Mouse (Mus musculus) CD4-positive helper T cell, adult 2 months (primary cell): Measurements from ENCODE around the gene As3mt.
"Not testable (repeated sequence)": the region's sequence is repeated elsewhere in the genome, so short reads cannot be mapped to it uniquely, and the experiment has no call there.

ENCODE experiments used
- DNase-seq: peaks from one replicate; pipeline ENCODE4 v3.0.0-alpha.2; 2012; ENCODE audit warnings: low read depth, missing footprints, low spot score

As3mt gene

GRCm38 (mm10) chr19:46699011-46699481, 8.2 kb upstream of the As3mt start:
- DNase-seq: no peak

DNA sequence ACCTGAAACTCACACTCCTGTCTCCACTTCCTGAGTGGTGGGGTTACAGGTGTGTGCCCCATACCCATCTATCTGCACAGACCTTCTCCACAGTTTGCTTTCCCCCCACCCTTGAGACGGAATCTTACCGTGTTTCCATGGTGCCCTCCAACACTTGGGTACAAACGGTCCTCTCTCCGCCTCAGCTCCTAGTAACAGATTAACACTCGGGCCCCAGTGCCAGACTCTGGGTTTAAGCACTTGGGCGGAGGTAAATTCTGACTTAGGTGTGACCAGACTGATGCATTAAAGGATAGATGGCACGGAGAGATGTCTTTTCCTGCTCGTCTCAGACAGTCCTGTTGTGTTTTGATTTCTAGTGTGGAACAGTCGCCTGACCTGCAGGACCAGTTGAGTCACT, 6.1 kb upstream of the As3mt start:
- no peak for DNase-seq

DNA sequence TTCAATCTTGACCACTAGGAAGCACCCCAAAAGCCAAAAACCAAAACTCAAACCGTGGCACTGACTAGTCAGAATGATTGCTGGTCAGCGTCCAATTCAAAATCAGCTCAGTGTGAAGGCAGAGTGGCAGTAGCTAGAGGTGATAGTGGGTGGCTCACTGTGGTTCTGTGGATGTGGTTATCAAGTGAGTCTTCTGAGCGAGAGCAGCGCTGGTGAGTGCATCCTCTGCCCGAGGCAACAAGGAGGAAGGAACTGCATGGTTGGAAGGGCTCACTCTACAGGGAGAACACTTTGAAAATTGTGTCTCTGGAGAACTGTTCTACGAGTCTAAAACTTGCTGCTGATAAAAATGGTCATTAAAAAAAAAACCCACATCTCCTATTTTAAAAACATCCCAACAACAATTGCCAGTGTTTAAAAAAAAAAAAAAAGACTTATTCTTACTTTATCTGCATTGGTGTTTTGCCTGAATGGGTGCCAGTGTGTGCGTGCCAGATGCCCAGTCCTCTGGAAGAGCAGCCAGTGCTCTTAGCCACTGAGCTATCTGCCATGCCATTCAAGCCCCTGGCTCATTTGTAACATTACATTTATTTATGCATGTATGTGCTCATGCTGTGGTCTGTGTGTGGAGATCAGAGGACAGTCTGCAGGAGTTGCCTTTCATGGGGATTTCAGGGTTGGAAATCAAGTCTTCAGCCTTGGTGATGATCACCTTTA, 1.3 kb upstream of the As3mt start:
- DNase-seq: peak; percentile 41

DNA sequence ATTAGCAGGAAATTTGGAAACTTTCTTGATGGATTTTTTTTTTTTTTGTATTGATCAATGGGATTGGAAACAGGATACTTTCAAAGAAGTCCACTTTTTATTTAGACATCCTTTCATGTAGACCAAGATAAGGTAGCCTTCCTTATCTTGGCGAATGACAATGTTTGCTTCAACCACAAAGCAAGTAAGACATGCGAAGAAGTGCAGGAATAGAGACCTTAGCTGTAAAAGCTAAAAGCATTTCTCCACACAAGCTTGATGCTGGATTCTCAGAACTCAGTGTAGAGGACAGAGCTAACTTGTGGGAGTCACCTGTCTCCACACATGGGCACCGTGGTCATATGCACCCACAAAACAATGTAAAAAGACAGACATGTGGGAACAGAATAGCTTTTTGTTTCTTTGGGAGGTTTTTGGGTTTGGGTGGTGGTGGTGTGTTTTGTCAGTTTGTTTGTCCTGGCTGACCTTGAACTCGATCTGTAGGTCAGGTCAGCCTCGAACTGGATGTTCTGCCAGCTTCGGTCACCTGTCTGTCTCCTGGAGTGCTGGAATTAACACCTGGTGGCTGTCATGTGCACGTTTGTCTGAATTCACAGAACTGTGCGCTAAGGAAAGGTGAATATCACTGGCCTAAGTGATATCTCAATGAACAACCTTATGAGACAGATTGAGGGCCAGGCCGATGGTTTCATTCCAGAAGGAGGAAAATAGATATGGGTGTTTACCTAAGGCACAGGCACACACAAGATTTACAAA, 540 bp upstream of the As3mt start:
- no peak for DNase-seq

GRCm38 (mm10) chr19:46710614-46711013, 3.4 kb downstream of the As3mt start:
- DNase-seq: no peak

GRCm38 (mm10) chr19:46714234-46714633, 7.0 kb downstream of the As3mt start:
- no peak for DNase-seq

DNA sequence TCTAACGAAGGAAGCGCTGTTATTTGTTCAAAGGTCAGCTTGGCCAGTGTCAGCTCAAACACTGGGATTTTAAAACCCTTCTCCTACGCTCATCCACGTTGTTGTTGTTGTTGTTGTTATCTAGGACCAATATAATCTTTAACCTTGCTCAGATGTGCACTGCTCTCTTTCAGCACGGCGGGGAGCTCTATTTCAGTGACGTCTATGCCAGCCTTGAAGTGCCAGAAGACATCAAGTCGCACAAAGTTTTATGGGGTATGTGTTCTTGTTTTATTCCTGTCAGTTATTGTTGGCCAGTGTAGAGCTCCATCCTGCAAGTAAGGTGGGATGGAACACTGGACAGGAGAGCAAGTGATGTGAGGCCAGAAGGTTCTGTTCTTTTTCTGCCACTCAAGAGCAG, 7.8 kb downstream of the As3mt start:
- no peak for DNase-seq

DNA sequence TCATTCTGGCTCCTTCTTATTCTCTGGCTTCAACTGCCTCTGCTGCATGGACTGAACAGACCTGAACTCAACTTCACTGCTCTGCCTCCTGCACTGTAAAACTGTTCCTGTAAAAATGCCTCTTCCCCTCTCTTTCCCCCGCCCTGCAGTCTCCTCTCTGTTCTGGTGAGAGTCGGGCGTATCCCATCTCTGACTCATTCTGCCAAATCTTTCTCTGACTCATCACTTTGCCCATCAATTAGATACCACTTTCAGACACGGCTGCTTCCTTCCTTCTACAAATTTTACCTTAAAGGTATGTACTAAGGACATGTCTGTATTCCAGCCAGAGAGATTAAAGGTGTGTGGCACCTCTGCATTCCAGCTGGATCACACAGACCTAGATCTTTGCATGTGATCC, 10.9 kb downstream of the As3mt start:
- DNase-seq: no peak

DNA sequence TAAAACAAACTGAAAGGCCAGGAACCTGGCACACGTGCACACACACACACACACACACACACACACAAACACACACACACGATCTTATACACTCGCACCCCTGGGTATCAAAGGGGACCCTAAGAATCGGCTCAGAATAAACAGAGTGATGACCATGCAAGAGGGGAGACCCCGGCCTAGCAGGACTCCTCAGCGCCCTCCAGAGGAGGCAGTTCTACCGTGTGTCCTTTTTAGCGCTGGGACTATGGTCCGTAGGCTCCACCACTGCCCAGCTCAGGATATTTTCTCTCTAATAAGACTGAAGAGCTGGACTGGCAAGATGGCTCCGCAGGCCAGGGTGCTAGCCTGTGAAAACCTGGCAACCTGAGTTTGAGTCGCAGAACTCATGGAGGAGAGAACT, 17.2 kb downstream of the As3mt start:
- DNase-seq: no peak

DNA sequence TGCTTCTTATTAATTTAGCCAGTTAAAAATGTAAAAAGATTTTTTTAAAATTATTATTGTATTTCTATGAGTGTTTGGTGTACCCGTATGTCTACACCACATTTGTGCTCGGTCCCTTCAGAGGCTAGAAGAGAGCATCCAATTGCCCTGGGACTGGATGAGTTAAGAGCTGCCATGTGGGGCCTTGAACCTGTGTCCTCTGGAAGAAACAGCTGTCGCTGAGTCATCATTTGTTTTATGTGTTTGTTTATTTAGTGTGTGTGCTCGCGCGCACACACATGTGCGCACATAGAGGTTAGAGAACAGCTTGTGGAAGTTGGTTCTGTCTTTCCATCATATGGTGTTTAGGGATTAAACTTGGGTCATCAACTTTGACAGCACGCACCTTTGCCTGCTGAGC, 18.9 kb downstream of the As3mt start:
- no peak for DNase-seq

DNA sequence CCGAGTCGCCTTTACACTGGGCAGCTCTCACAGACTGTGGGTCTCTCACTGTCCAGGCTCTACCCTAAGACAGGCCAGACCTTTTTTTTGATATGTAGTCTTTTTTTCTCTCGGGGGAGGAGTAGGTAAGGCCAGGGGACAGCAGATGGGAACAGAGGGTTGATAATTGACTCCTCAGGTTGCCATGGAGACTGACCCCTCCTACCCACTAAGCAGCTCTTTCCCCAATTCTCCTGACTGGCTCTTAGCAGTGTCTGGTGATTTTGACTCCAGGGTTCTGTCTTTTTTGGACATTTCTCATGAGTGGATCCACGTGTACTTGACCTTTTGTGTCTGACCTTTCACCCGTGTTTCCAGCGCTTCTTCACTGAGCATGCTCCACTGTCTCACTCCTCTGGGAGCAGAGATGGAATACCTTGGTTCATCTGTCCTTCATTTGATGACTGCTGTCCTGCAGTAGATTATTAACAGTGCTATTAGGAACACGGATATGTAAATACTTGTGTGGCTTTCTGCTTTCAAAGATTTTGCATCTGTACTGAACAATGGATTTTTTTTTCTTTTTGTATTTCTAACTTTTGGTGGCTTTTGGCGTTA, 20.0 kb downstream of the As3mt start:
- DNase-seq: no peak

GRCm38 (mm10) chr19:46727945-46728540, 20.8 kb downstream of the As3mt start:
- DNase-seq: no peak

GRCm38 (mm10) chr19:46728909-46729308, 21.7 kb downstream of the As3mt start:
- DNase-seq: no peak

GRCm38 (mm10) chr19:46731351-46731750, 24.1 kb downstream of the As3mt start:
- no peak for DNase-seq

GRCm38 (mm10) chr19:46732673-46733072, 25.4 kb downstream of the As3mt start:
- DNase-seq: not testable (repeated sequence)

DNA sequence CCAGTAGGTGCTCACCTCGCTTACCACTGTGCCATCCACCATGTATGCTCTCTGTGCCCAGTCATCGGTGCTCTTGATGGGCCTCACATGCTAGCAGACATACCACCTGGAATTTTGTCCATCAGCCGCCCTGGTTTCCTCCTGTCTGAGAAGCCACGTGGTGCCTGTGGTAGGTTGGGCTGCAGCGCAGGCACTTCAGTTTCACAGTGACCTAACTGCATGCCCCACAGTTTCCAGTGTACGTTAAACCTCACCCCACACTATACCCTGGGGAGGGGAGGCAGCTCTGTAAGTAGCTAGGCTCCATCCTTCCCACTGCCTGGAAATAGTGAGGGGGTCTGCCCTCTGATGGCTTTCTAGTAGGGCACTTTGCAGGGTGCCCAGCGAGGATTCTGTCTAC, 26.4 kb downstream of the As3mt start:
- no peak for DNase-seq

- DNase-seq: no peak
Observed at GRCm38 (mm10) chr19:46735241-46735640, 28.0 kb downstream of the As3mt start.

DNA sequence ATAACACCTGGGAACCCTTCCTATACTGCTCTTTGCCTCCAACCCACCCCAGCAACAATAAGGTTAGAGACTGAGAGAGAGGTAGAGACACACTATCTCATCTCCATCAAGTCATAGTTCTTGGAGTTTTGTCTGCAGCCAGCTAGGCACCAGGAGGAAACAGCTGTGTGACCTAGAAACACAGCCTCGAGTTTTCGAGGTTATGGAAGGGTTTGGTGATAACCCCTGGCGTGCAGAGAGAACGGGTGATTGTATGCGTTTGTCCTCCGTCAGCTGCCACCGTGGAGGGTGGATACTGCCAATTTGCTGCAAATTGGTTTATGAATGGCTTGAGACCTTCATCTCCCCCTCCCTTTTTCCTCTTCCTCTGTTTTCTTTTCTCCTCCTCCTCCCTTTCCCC, 29.8 kb downstream of the As3mt start:
- DNase-seq: no peak

DNA sequence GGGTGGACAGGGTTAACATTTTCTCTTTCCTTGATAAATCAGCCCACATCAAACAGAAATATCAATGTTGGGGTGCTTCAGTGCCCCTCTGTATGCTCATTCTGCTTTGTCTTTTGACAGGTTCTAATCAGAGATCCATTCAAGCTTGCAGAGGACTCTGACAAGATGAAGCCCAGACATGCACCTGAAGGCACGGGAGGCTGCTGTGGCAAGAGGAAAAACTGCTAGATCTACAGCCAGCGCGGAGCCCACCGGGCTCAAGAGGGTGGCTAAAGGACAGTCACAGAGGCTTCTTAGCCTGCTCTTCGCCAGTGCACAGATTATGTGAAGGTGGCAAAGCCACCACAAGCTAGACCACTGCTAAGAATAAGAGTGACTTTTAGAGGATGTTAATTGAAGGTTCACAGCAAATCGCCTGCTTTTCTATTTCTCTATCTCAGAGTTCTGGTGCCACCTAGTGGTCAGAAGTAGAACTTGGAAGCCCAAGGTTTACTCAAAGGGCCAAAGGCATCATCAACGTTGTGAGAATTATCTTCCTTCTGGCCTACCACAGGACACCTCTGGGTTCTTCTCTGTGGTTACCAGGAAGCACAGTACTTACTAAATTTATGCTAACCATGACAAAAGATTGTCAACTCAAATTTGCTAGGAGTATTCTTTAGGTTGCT, 33.2 kb downstream of the As3mt start:
- peak; percentile 73 for DNase-seq

DNA sequence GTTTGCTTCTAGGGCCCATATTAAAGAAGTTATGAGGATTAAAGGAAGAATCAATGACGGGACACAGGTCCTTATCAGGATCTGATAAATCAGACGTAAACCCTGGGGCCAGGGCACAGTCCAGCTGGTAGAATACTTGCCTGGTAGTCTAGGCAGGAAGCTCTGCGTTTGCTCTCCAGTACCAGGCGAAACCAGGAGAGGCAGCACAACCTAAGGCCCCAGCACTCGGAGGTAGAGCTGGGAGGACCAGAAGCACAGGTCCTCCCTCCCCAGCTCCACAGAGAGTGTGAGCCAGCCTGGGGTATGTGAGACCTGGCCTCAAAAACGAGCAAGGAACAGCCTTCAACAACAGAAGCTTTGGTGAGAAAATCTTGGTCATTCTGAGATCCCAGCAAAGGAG, 34.3 kb downstream of the As3mt start:
- DNase-seq: no peak

GRCm38 (mm10) chr19:46744681-46745080, 37.4 kb downstream of the As3mt start:
- no peak for DNase-seq

DNA sequence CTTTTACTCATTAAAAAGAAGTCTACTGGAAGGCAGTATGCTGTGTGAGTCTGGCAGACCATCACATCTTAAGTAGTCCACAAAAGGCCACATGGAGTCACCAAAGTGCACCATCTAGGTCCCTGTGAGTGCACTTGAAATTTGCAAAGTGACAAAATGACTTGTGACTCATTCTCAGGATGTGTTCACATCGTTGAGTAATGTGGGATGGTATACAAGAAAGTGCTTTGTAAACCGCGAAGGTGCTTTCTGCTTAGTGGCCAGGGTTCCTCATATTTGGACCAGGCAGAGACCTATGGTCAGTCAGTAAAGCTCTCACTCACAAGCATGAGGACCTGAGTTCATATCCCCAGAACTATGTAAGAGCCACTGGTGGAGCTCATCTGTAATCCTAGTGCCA, 40.5 kb downstream of the As3mt start:
- DNase-seq: no peak
